Mouse (Mus musculus) stomach, embryonic 15.5 days (tissue): ENCODE data around the gene Gm36079. TPM values are rescaled to one million over a fixed set of nuclear protein-coding genes. Genes with fewer than 3 reads are reported as not detected.
"Not testable (repeated sequence)": the region's sequence is repeated elsewhere in the genome, so short reads cannot be mapped to it uniquely, and the experiment has no call there.

ENCODE experiments used
- ATAC-seq: fragments of 200-750 bp; cut with Nextera tagmentation; 2 replicates; pipeline ENCODE4 v1.8.0; 2017; ENCODE audit warnings: low read depth, moderate number of reproducible peaks, moderate TSS enrichment; ENCODE audit not compliant: insufficient read depth, low FRiP score
- H3K27ac ChIP-seq: fragments of 300-500 bp; sonication (generic); 2 replicates; pipeline ENCODE4 v1.5.1; 2015; ENCODE audit warnings: mild to moderate bottlenecking, inconsistent platforms
- H3K27me3 ChIP-seq: fragments of 300-500 bp; sonication (generic); replicated peaks from 2 replicates; pipeline ENCODE4 v1.6.1; 2015; ENCODE audit warnings: inconsistent platforms
- H3K36me3 ChIP-seq: fragments of 300-500 bp; sonication (generic); 2 replicates; pipeline ENCODE4 v1.6.1; 2015; ENCODE audit warnings: inconsistent platforms
- H3K4me1 ChIP-seq: fragments of 300-500 bp; sonication (generic); 2 replicates; pipeline ENCODE4 v1.6.1; 2015; ENCODE audit warnings: inconsistent platforms
- H3K4me2 ChIP-seq: fragments of 300-500 bp; sonication (generic); 2 replicates; pipeline ENCODE4 v1.6.1; 2015; ENCODE audit warnings: mild to moderate bottlenecking, inconsistent platforms
- H3K4me3 ChIP-seq: fragments of 300-500 bp; sonication (generic); replicated peaks from 2 replicates; pipeline ENCODE4 v1.5.1; 2015; ENCODE audit warnings: inconsistent platforms
- H3K9ac ChIP-seq: fragments of 300-500 bp; sonication (generic); 2 replicates; pipeline ENCODE4 v1.6.1; 2015; ENCODE audit warnings: inconsistent platforms
- H3K9me3 ChIP-seq: fragments of 300-500 bp; sonication (generic); 2 replicates; pipeline ENCODE4 v1.6.1; 2016; ENCODE audit warnings: inconsistent platforms
- whole genome bisulfite sequencing: fragments of 180-500 bp; shearing (Covaris S2); methylation state at CpG from one replicate; pipeline ENCODE4 v1.1.7; 2015; 5-methylcytosine and 5-hydroxymethylcytosine counted together
- polyA plus RNA-seq: library from polyadenylated mRNA; unstranded; fragments of >200 nt; fragmentation: Nextera tagmentation; extraction: Ambion mirVana; gene quantifications from 2 replicates; pipeline ENCODE4 v1.2.1, GENCODE M21; 2015

The Gm36079 gene
- polyA plus RNA-seq, 1 experiment from 2014 or later, result not detected

- no CpG with 5 or more reads among the region's 5 CpGs for WGBS
- not testable (repeated sequence) for ATAC-seq
Observed at GRCm38 (mm10) chr13:120013544-120013943, 13.3 kb downstream of the Gm36079 start.

GRCm38 (mm10) chr13:120010068-120010467, 16.7 kb downstream of the Gm36079 start:
- not testable (repeated sequence) for H3K27me3 ChIP-seq, H3K9me3 ChIP-seq, H3K4me3 ChIP-seq, H3K36me3 ChIP-seq, H3K4me1 ChIP-seq, H3K9ac ChIP-seq, ATAC-seq, H3K4me2 ChIP-seq, H3K27ac ChIP-seq

More at GRCm38 (mm10) chr13:120013544-120013943, 13.3 kb downstream of the Gm36079 start:
- not testable (repeated sequence) for H3K9ac ChIP-seq, H3K4me2 ChIP-seq, H3K27ac ChIP-seq, H3K36me3 ChIP-seq, H3K9me3 ChIP-seq, H3K27me3 ChIP-seq, H3K4me1 ChIP-seq, H3K4me3 ChIP-seq

- H3K4me2 ChIP-seq, H3K9me3 ChIP-seq, H3K27me3 ChIP-seq, ATAC-seq, H3K9ac ChIP-seq, H3K36me3 ChIP-seq, H3K27ac ChIP-seq, H3K4me3 ChIP-seq, H3K4me1 ChIP-seq: not testable (repeated sequence)
- no CpG with 5 or more reads among the region's 4 CpGs for WGBS
Observed at GRCm38 (mm10) chr13:119999215-119999614, 27.6 kb downstream of the Gm36079 start.

GRCm38 (mm10) chr13:119998442-119999086, 28.2 kb downstream of the Gm36079 start:
- H3K9me3 ChIP-seq, H3K9ac ChIP-seq, H3K27ac ChIP-seq, H3K36me3 ChIP-seq, H3K4me2 ChIP-seq, H3K27me3 ChIP-seq, H3K4me1 ChIP-seq, H3K4me3 ChIP-seq: not testable (repeated sequence)
- peak; percentile 65; the same call in 1 of the 2 replicates for ATAC-seq
- no CpG with 5 or more reads among the region's 22 CpGs for WGBS

GRCm38 (mm10) chr13:119991917-119992496, 34.8 kb downstream of the Gm36079 start:
- ATAC-seq, result not testable (repeated sequence)

GRCm38 (mm10) chr13:119991264-119991663, 35.5 kb downstream of the Gm36079 start:
- H3K9me3 ChIP-seq, H3K36me3 ChIP-seq, ATAC-seq, H3K27ac ChIP-seq, H3K4me3 ChIP-seq, H3K27me3 ChIP-seq, H3K4me1 ChIP-seq, H3K9ac ChIP-seq, H3K4me2 ChIP-seq: not testable (repeated sequence)
- WGBS, result no CpG with 5 or more reads among the region's 13 CpGs

More at GRCm38 (mm10) chr13:119991917-119992496, 34.8 kb downstream of the Gm36079 start:
- H3K4me3 ChIP-seq, H3K27ac ChIP-seq, H3K9ac ChIP-seq, H3K36me3 ChIP-seq, H3K4me2 ChIP-seq, H3K4me1 ChIP-seq, H3K9me3 ChIP-seq, H3K27me3 ChIP-seq: not testable (repeated sequence)
- WGBS, result no CpG with 5 or more reads among the region's 10 CpGs

Other genes starting within 250 kb of the Gm36079 start
- gene Zfp131, start 236.1 kb downstream of the Gm36079 start, polyA plus RNA-seq, result 32.4 TPM in 2 replicates
- gene AF067063, start 196.8 kb downstream of the Gm36079 start, polyA plus RNA-seq, result not detected in 2 replicates
- gene D13Ertd608e, start 191.0 kb downstream of the Gm36079 start, polyA plus RNA-seq, result not detected in 2 replicates
- not detected in 2 replicates for gene Tcstv1, start 132.2 kb downstream of the Gm36079 start, polyA plus RNA-seq
- not detected in 2 replicates for gene Gm21761, start 97.7 kb downstream of the Gm36079 start, polyA plus RNA-seq
- not detected in 2 replicates for gene B020031M17Rik, start 76.2 kb downstream of the Gm36079 start, polyA plus RNA-seq
- gene Gm21188, start 25.2 kb upstream of the Gm36079 start, polyA plus RNA-seq, result 0.18 TPM in 1 of 2 replicates, not detected in the other
- gene Gm20767, start 113.2 kb upstream of the Gm36079 start, polyA plus RNA-seq, result not detected in 2 replicates
- gene Gm21818, start 145.4 kb upstream of the Gm36079 start, polyA plus RNA-seq, result not detected in 2 replicates
- gene Gm21762, start 188.9 kb upstream of the Gm36079 start, polyA plus RNA-seq, result not detected in 2 replicates
- not detected in 2 replicates for gene Gm21731, start 212.1 kb upstream of the Gm36079 start, polyA plus RNA-seq
- not detected in 2 replicates for gene AF067061, start 236.1 kb upstream of the Gm36079 start, polyA plus RNA-seq